Mouse (Mus musculus) embryonic facial prominence, embryonic 14.5 days (tissue): ENCODE measurements around the gene Cdhr2. TPM values are rescaled to one million over a fixed set of nuclear protein-coding genes. Genes with fewer than 3 reads are reported as not detected.
A peak's percentile ranks its signal among the peaks of the same experiment; 100 is the strongest.

ENCODE experiments used
- ATAC-seq: fragments of 200-750 bp; cut with Nextera tagmentation; 2 replicates; pipeline ENCODE4 v1.8.0; 2017; ENCODE audit warnings: low read depth, moderate number of reproducible peaks, moderate TSS enrichment
- DNase-seq: peaks from one replicate; pipeline ENCODE4 v3.0.0-alpha.2; 2015; ENCODE audit warnings: low spot score
- H3K27ac ChIP-seq: fragments of 300-500 bp; sonication (generic); replicated peaks from 2 replicates; pipeline ENCODE4 v1.5.1; 2014; ENCODE audit warnings: low read depth, mild to moderate bottlenecking, low read length, moderate library complexity
- H3K27me3 ChIP-seq: fragments of 300-500 bp; sonication (generic); replicated peaks from 2 replicates; pipeline ENCODE4 v1.6.1; 2014; ENCODE audit warnings: low read length; ENCODE audit not compliant: control insufficient read depth, insufficient read depth
- H3K36me3 ChIP-seq: fragments of 300-500 bp; sonication (generic); 2 replicates; pipeline ENCODE4 v1.6.1; 2014; ENCODE audit warnings: low read length, mixed read lengths; ENCODE audit not compliant: control insufficient read depth, insufficient read depth
- H3K4me1 ChIP-seq: fragments of 300-500 bp; sonication (generic); 2 replicates; pipeline ENCODE4 v1.6.1; 2014; ENCODE audit warnings: antibody characterized with exemption, low read length; ENCODE audit not compliant: control insufficient read depth, insufficient read depth
- H3K4me2 ChIP-seq: fragments of 300-500 bp; sonication (generic); 2 replicates; pipeline ENCODE4 v1.6.1; 2014; ENCODE audit warnings: low read depth, mild to moderate bottlenecking, low read length, moderate library complexity, mixed read lengths
- H3K4me3 ChIP-seq: fragments of 300-500 bp; sonication (generic); 2 replicates; pipeline ENCODE4 v1.5.1; 2014; ENCODE audit warnings: low read depth, mild to moderate bottlenecking, low read length
- H3K9ac ChIP-seq: fragments of 300-500 bp; sonication (generic); 2 replicates; pipeline ENCODE4 v1.6.1; 2014; ENCODE audit warnings: low read depth, mild to moderate bottlenecking, low read length, moderate library complexity, mixed read lengths
- H3K9me3 ChIP-seq: fragments of 300-500 bp; sonication (generic); 2 replicates; pipeline ENCODE4 v1.6.1; 2016; ENCODE audit warnings: low read length; ENCODE audit not compliant: control insufficient read depth
- WGBS: fragments of 180-500 bp; shearing (Covaris S2); extraction: QIAGEN DNeasy Blood & Tissue Kit; methylation state at CpG from one replicate; pipeline ENCODE4 v1.1.7; 2014; 5-methylcytosine and 5-hydroxymethylcytosine counted together
- polyA plus RNA-seq: library from polyadenylated mRNA; unstranded; fragments of >200 nt; fragmentation: Nextera tagmentation; extraction: Ambion mirVana; gene quantifications from 2 replicates; pipeline ENCODE4 v1.2.1, GENCODE M21; 2014

The Cdhr2 gene
- polyA plus RNA-seq, 1 experiment from 2014 or later: 0.04 TPM

DNA sequence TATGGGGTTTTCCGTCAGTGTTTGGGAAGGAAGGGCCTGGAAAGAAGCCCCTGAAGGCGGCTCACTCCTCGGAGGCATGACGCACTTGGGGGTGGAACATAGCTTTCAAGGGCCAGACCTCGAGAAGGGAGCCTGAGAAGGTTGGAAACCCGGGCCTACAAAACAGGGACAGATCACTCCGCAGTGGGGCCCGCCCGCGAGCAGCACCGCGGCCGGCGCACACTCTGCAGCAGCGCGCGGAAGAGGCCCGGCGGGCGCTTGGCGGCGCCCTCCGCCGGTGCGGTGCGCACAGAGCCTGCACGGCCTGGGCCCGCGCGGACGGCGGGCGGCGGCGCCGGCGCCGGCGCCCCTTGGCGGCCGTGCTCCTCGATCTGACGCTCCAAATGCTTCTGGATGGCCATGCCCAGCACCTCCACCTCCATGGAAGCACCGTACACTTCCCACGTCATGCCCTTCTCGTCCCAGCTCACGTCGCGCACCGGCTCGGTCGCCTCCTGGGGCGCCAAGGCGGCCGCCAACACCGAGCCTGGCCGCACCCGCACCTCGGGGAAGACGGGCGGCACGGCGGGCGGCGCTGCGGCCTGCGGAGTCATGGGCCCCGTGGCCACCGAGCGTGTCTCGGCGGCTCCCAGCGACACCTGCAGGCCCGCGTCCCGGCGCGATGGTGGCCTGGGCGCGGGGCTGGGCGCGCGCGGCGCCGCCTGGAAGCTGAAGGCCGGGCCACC, 36.4 kb downstream of the Cdhr2 start:
- ATAC-seq (peak; percentile 91), DNase-seq (peak; percentile 77)
- WGBS: 2% methylated on average over 15 of the region's 87 CpGs
- Histone ChIP-seq H3K9me3 (no peaks in the 10 kb centered on the region), H3K4me1 (no peaks in the 10 kb centered on the region), H3K4me2 (peak overlapping the region; percentile 75), H3K27ac (no peak overlapping the region), H3K4me3 (peak overlapping the region; percentile 46), H3K36me3 (no peaks in the 10 kb centered on the region), H3K9ac (peak overlapping the region; percentile 52), H3K27me3 (peaks cover 49% of the 10 kb centered on the region)

DNA sequence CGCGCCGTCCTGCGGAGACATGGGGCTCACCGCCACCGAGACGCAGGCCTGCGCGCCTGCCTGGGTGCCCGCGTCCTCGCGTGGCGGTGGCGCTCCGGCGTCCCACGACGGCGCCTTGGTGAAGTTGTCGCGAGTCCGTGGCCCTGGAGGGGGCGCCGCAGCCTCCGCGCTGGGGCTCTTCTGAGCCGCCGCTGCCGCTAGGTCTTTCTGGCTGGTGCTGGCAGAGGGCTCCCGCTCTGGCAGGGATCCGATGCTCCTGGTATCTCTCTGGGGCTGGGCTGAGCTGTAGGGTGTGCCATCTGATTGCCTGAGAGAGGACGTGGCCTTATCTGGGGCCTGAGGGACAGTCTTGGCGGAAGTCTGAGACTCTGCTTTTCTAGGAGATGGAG, 36.9 kb downstream of the Cdhr2 start:
- Histone ChIP-seq H3K9ac (peak overlapping the region; percentile 52; the same call in 1 of the 2 replicates), H3K27ac (no peak overlapping the region), H3K4me2 (peak overlapping the region; percentile 75), H3K4me1 (no peaks in the 10 kb centered on the region), H3K36me3 (no peaks in the 10 kb centered on the region), H3K27me3 (peaks cover 49% of the 10 kb centered on the region), H3K9me3 (no peaks in the 10 kb centered on the region), H3K4me3 (peak overlapping the region; percentile 46)
- ATAC-seq: no peak
- 2% methylated on average over 14 of the region's 34 CpGs for WGBS
- DNase-seq: no peak

DNA sequence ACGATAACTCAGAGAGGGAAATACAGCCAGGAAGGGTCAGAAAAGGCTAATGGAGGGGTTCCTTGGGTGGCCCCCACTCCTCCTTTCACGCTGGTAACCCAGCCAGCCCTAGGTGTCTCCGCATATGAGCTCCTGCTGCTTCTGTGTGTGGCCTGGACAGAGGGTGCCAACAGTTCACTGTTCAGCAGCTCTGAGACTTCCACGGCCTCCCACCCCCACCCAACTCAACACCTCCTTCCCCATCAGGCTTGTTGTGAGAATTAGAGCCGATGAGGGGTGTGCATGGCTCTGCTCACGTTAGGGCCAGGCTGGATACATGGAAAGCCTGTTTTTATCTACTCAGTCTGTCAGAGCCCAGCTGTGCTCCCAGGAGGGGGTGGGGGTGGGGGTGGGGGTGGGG, 44.8 kb downstream of the Cdhr2 start:
- no peaks in the 10 kb centered on the region for H3K36me3 ChIP-seq
- DNase-seq: no peak
- no peak overlapping the region for H3K4me3 ChIP-seq
- H3K9me3 ChIP-seq: no peaks in the 10 kb centered on the region
- no peak overlapping the region for H3K9ac ChIP-seq
- H3K4me1 ChIP-seq: peaks cover 10% of the 10 kb centered on the region
- peaks cover 33% of the 10 kb centered on the region for H3K27me3 ChIP-seq
- H3K4me2 ChIP-seq: no peak overlapping the region
- no peak overlapping the region for H3K27ac ChIP-seq
- 46% methylated on average over 6 of the region's 6 CpGs for WGBS
- ATAC-seq: no peak

DNA sequence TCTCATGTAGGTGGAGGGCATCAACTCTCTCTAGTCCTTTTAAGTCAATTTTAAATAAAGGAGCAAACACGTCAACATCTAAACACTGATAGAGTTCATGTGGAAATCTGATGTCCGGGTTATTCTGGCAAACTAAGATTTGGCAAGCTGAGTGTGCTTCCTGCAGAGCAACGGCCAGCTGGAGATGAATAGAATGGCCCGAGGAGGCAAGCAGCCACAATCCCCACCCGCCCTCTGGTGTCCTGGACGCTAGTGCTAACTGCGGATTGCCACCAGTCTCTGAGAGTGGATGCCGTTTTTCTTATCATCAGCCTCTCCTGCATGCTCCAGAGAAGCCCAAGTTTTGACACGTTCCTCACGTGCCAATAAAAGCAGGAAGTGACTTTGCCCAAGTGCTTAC, 45.6 kb downstream of the Cdhr2 start:
- DNase-seq (no peak), ATAC-seq (no peak)
- Histone ChIP-seq H3K4me3 (no peak overlapping the region), H3K36me3 (no peaks in the 10 kb centered on the region), H3K27me3 (peaks cover 33% of the 10 kb centered on the region), H3K9ac (no peak overlapping the region), H3K27ac (no peak overlapping the region), H3K4me2 (no peak overlapping the region), H3K4me1 (peaks cover 10% of the 10 kb centered on the region), H3K9me3 (no peaks in the 10 kb centered on the region)
- WGBS: 37% methylated on average over 10 of the region's 10 CpGs

DNA sequence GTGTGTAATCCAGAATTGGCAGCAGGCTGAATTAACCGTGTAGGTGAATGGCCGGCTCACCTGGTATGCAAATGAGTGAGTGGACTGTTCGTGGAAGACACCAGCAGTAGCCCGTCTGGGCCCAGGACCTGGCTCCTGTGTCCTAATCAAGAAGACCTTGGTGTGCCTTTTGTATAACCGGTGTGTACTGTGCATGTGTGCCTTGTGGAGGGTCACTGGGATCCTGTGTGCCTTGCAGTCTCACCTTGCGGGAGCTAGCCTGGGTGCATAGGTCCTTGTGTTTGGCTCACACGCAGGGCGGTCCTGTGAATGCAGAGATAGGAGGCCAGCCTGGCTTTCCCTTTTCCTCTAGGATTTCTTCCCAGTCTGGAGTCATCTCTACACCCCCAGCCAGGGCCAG, 46.9 kb downstream of the Cdhr2 start:
- Histone ChIP-seq H3K27me3 (peaks cover 33% of the 10 kb centered on the region), H3K36me3 (no peaks in the 10 kb centered on the region), H3K4me3 (no peak overlapping the region), H3K4me2 (no peak overlapping the region), H3K27ac (no peak overlapping the region), H3K4me1 (peaks cover 10% of the 10 kb centered on the region), H3K9me3 (no peaks in the 10 kb centered on the region), H3K9ac (no peak overlapping the region)
- no peak for DNase-seq
- no peak for ATAC-seq
- 80% methylated on average over 8 of the region's 8 CpGs for WGBS

DNA sequence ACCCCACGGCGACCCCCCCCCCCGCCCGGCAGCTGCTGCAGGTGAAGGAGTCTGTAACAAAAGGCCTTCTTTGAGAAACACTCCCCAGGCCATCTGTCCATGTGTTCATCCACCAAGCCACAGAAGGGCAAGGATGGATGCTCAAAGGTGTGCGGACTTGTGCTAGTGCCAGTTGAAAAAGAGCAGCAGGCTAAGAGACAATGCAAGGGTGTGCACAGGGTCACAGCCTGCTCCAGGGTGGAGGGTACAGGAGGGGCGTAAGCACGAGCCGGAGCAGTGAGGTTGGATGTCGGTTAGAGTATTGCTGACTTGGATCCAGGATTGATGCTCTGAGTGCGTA, 47.4 kb downstream of the Cdhr2 start:
- peak overlapping the region; percentile 92 for H3K4me2 ChIP-seq
- WGBS: 44% methylated on average over 10 of the region's 10 CpGs
- no peak overlapping the region for H3K27ac ChIP-seq
- no peak overlapping the region for H3K9ac ChIP-seq
- peaks cover 10% of the 10 kb centered on the region for H3K4me1 ChIP-seq
- DNase-seq (no peak), ATAC-seq (no peak)
- H3K9me3 ChIP-seq: no peaks in the 10 kb centered on the region
- H3K4me3 ChIP-seq: peak overlapping the region; percentile 54
- H3K36me3 ChIP-seq: no peaks in the 10 kb centered on the region
- peaks cover 33% of the 10 kb centered on the region for H3K27me3 ChIP-seq

DNA sequence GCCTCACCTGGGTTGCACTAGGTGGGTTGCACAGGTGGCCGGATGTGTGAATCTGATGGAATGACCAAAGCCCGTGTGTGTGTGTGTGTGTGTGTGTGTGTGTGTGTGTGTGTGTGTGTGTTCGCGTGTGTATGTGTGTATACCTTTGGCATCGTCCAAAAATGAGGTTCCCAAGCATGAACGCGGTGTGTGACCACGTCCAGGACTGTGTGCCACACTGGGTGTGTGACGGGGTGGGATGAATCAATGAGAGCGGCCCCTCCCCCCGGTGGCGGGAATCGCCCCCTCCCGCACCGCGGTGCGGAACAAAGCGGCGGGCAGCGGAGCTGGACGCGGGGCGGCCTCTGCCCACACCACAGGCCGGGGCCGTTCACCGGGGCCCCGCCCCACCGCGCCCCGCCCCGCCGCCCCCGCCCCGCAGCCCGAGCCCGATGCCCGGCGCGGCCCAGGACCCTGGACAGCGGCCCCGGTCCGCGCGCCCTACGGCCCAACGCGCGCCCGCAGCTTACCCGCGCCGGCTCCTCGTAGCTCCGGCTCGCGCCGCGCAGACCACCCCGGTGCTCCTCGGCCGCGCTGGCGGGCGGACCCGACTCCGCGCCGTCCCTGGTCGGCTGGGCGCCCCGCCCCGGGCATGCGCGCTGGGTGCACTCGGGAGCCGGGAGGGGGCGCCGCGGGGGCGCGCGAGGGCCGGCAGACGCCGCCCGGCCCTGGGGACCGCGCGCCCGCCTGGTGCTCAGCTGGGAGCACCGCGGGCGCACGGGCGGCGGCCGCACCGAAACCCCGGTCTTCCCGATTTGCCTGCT, 48.0 kb downstream of the Cdhr2 start:
- H3K27ac ChIP-seq: no peak overlapping the region
- 9% methylated on average over 4 of the region's 100 CpGs for WGBS
- peaks cover 33% of the 10 kb centered on the region for H3K27me3 ChIP-seq

DNA sequence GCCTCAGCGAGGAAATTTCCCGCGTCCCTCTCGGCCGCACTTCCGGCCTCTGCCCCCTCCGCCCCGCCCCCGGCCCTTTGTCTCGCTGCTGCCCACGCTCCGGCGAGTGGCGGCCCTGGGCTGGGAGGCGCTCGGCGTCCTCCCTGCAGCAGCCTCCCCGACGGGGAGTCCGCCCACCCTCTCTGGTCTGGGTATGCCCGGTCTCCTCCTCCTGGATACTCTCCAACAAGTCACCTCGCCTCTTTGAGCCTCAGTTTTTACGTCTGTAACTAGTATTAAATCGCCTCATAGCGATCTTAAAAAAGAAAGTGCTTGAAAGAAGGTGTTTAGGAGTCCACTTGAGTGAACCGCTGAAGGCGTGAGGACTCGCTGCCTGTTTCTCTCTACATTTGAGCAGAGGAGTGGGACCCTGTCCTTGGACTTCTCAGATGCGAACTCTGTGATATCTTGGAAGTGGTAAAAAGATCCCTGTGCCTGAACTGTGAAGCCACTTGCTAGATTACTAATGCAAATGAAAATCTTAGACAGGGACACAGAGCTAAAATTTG, 48.7 kb downstream of the Cdhr2 start, which contains the start of gene Gprin1:
TSS of gene Gprin1 (minus strand) at position 11 of the 548 bp plus-strand sequence.
- DNase-seq (peak; percentile 17), ATAC-seq (peak; percentile 60)
- 3% methylated on average over 22 of the region's 29 CpGs for WGBS
- Histone ChIP-seq H3K4me2 (peak within 1 kb of the TSS; percentile 92), H3K4me3 (peak within 1 kb of the TSS; percentile 54), H3K9me3 (no peaks in the 10 kb centered on the region), H3K36me3 (no peaks in the 10 kb centered on the region), H3K9ac (peak within 1 kb of the TSS; percentile 46), H3K4me1 (peaks cover 10% of the 10 kb centered on the region), H3K27ac (no peak within 1 kb of the TSS), H3K27me3 (peaks cover 36% of the 10 kb centered on the region)

More for the DNA sequence above, 48.0 kb downstream of the Cdhr2 start:
- peak overlapping the region; percentile 92 for H3K4me2 ChIP-seq
- H3K4me3 ChIP-seq: peak overlapping the region; percentile 54
- DNase-seq: peak; percentile 69
- peaks cover 10% of the 10 kb centered on the region for H3K4me1 ChIP-seq
- H3K9me3 ChIP-seq: no peaks in the 10 kb centered on the region
- ATAC-seq: peak; percentile 87
- H3K9ac ChIP-seq: peak overlapping the region; percentile 46
- no peaks in the 10 kb centered on the region for H3K36me3 ChIP-seq
